Mouse (Mus musculus) layer of hippocampus, postnatal 25 days (tissue): ENCODE measurements around the gene Kap. TPM values are rescaled to one million over a fixed set of nuclear protein-coding genes. Genes with fewer than 3 reads are reported as not detected.
A peak's percentile ranks its signal among the peaks of the same experiment; 100 is the strongest.
"Not testable (repeated sequence)": the region's sequence is repeated elsewhere in the genome, so short reads cannot be mapped to it uniquely, and the experiment has no call there.

Source experiments
- DNase-seq, 2 experiments: peaks; one replicate each; pipeline ENCODE4 v3.0.0; 2022; ENCODE audit warnings: mixed read lengths in 2 of 2, low spot score in 1 of 2; ENCODE audit errors: extremely low spot score in 1 of 2
- total RNA-seq, 2 experiments: library from RNA; stranded (reverse); gene quantifications; 2 replicates each; pipeline ENCODE4 v1.2.3; 2021

The Kap gene
- not detected for total RNA-seq

DNA sequence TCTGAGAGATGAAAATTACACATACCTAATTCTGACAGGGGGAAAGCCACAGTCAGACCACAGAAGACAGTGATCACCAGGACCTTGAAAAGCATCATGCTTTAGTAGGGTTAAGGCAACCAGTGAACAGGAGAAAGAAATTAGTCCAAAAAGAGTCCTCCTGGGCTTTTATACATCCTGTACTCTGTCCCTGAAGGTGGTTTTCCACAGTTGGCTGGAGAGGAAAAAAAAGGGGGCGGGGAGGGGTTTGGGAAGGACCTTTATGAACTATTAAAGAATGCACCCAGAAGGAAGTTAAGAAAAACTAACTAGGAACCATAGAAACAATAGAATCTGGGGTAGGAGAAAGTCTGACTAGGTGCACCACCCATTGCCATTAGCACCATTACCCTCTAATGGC is at the start of gene Kap:
TSS of gene Kap (minus strand) at position 237 of the 400 bp plus-strand sequence.
- DNase-seq = no peak

DNA sequence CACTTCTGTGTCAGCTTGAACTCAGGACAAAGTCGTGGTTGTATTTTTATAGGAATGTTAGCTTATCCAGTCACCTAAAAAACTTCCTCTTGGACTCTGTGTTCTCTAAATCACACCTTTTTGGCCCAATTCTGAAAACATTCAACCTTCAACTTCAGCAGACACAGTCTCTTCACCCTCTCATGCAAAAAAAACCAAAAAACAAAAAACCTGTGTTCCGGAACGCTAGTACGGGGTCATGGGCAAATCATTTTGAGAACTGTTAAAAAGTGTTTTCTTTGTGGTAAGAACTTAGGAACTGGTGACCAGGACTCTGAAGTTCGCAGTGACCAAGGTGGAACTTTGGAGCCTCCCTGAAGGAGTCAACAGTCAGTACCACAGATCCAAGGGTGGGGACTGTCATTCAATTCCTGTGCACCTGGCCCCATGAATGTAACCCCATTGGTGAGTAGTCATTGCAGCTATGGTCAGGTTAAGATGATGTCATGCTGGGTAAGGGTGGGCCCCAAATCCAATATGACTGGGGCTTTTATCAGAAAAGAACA is 32.4 kb upstream of the Kap start:
- no peak for DNase-seq

DNA sequence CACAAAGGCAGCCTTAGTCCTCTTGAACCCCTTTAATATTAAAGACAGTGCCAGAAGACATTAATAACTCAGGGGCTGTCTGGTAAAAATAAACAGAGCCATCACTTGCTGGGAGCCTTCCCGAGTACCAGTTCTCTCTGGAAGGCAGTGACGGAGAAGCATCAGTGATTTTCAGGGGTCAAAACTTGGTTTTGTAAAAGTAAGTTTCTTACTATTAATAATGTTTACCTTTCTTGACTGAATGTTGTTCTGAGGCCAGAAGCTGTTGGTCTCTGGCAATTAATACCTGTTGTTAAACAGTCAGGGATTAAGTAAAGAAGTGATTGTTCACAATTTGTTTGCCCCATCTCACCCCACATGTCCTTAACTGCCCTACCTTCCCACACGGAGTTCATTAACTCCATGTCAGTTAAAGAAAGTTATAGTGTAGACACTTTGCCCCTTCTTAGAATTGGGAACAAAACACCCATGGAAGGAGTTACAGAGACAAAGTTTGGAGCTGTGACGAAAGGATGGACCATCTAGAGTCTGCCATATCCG is 30.0 kb upstream of the Kap start:
- no peak for DNase-seq

DNA sequence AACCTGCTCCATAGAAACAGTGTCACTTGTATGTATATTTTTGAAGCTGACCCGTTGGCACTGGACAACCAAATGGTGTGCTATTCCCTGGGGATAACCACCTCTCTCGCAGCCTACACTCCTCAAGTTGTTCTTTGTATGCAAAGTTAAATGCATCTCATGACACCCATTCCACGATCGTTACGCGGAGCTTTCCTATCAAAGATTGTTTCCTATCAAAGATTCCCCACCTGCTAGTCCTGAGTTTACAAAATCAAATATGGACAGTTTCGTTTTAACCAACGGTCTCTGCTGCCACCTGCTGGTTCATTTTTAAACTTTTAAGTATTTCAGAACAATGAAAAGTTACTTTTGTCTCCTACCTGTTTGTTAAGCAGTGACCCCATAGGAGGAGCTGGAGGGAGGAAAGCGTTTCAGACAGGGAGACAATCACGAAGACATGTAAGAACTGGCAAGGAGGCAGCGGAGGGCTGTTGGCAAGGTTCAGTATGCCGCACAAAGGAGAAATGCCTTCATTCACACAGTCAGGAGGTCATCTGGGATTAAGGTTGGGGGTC is 22.4 kb upstream of the Kap start:
- DNase-seq = peak in 1 of 2 experiments; percentile 55

DNA sequence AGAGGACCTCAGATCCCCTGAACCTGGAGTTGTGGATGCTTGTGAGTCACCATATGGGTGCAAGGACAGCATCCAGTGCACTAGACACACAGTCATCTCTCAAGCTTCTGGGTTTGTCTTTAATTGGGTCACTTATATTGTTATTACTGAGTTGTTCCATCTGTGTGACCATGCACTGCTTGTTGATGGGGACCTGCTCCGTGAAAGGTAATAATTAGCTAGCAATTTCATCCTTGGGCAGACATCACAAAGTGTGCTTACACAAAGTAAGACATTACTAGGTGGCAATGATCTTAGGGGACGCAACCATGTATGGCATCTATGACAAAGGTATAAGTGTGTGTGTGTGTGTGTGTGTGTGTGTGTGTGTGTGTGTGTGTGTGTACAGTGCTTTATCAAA is 19.1 kb upstream of the Kap start:
- no peak for DNase-seq

DNA sequence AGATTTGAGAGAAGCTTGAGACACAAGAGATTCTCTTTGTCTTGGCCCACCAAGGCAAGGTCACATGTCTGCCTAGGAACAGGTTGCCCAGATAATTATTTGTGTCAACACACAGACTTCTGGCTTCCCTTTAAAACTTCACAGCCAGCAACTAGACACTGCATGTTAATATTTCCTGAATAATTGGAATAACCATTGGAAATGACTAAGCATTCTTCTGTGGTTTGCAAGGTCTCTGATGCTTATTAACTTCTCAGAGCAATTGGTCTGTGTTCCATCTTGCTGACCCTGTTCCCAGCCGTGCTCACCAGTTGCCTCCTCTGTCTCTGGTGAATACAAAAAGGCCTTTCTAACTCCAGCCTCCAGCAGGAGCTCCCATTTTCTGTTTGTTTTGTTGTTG is 17.6 kb upstream of the Kap start:
- no peak for DNase-seq

DNA sequence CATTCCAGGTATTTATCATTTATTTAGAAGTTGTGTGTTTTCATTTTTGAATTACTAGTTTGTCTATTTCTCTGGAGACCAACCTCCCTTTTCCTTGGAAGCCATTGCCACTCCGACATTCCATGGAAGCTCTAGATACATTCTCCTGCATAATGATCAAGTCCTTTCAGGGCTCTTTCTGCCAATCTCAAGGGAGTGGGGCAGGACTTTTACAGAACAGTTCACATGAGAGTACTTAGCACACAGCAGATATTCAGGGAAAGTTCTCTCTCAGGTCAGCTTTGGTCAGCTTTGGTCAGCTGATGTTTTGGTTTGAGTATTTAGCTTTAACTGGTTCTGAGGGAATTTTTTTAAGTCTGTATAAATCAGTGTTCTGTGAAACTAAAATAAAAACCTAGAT is 14.8 kb upstream of the Kap start:
- no peak for DNase-seq

DNA sequence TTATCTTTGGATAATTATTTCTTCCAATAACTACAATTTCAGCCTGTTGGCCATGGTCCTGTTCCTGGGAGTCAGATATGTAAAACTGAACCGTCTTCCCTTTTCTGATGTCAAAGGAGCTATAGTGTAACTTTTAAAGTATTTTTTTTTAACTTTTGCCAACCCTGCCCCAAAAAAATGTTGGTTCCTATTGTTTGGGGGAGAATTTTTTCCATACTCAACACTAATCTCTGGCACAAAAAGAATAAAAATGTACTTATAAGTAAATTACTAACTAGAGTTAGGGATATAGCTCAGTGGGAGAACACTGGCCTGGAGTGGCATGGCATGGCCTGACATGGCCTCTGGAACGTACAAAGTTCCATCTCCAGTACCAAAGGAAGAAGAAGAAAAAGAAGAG is 2.3 kb upstream of the Kap start:
- DNase-seq = no peak

DNA sequence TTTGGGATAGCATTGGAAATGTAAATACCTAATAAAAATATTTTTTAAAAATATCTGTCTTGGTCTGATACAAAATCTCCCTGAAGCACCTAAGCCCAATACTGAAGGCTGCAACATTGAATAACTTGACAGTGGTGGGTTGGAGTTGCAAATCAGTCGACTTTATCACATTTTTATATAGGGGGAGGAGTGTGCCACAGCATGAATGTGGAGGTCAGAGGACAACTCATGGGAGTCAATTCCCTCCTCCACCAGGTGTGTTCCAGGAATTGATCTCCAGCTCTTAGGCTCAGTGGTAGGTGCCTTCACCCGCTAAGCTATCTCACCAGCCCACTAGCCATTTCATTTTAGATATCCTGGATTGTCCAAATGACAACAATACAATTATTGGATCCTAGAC is 4.2 kb downstream of the Kap start:
- DNase-seq = no peak

DNA sequence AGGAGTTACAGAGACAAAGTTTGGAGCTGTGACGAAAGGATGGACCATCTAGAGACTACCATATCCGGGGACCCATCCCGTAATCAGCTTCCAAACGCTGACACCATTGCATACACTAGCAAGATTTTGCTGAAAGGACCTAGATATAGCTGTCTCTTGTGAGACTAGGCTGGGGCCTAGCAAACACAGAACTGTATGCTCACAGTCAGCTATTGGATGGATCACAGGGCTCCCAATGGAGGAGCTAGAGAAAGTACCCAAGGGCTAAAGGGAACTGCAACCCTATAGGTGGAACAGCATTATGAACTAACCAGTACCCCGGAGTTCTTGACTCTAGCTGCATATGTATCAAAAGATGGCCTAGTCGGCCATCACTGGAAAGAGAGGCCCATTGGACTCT is 4.7 kb downstream of the Kap start:
- DNase-seq = not testable (repeated sequence)

DNA sequence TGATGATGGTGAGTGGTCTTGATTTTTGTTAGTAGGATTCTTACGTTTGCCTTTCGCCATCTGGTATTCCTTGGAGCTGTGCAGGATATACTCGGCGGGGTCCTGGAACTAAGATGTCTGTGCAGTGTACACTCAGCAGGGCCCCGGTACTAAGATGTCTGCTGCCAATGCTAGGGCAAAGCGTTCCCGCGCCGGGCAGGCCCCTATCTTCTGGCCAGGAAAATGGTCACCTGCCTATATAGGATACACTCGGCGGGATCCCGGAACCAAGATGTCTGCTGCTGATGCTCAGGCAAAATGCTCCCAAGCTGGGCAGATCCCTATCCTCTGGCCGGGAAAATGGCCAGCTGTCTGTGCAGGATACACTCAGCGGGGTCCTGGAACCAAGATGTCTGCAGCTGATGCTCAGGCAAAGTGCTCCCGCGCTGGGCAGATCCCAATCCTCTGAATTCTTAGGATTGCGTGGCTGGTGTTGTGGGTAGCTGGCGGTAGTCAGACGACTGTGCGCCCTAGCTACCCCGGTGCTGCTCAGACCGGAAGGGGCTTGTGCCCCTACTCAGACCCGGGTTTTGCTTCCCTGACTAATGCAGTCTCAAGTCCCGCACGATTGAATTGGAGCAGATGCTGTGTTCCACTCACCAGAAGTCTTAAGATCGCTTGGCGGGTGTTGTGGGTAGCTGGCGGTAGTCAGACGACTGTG is 15.1 kb downstream of the Kap start:
- not testable (repeated sequence) for DNase-seq

DNA sequence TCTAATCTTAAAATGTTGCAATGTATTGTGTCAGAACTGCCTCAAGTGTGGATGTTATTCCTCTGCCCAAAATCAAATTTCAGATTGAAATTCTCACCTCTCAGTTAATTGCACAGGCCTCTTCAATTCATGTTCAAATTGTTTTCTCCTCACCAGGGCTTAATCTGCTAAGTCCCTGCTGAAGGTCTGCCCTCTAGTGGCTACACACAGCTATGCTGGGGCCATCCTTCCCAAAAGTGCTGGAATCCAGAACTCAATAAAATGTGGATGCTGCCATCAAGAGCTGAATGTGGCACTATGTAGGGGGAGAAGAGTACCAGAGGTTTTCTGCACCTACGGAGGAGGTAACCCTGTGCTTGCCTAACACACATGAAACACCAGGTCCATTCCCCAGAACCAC is 41.2 kb downstream of the Kap start:
- DNase-seq = peak in 1 of 2 experiments; percentile 2

Other genes with a start within 250 kb of the Kap start
- gene Etv6, start 181.9 kb upstream of the Kap start, total RNA-seq = 10 to 100 TPM in 1 of 2 experiments, 1 to 10 TPM in 1; 9.2 to 10.3 TPM